Mouse (Mus musculus): ENCODE data around the gene Gm11042. TPM values are rescaled to one million over a fixed set of nuclear protein-coding genes. Genes with fewer than 3 reads are reported as not detected.

The Gm11042 gene
- polyA plus RNA-seq, 1 experiment, result not detected

DNA sequence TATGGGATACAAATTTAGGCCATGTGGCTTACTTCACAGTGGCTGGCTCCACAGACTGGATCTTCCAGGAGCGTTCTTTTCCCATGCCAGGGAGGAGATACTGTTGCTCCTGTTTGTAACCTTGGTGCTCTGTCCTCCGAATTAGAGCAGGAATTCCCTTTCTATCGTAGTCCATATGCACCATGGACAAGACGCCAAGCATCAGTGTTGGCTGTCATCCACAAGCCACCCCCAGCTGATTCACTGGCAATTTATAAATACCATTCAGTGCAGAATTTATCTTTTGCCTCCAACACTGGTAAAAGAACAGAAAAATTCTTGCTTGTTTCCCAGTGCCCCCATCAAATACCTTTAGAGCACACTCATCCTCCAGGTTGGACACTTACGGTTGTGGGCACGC lies 13.6 kb upstream of the Gm11042 start:
- H3K27ac ChIP-seq (ENCODE audit: insufficient read depth, low read depth, low read length), result no peak overlapping the region
- TF ChIP-seq CTCF (IDR thresholded peaks at IDR 0.05; ENCODE audit: low read depth, low read length) (no peak), POLR2A (IDR thresholded peaks at IDR 0.05; ENCODE audit: borderline replicate concordance, low read depth, low read length) (no peak)
- H3K4me3 ChIP-seq (ENCODE audit: insufficient read depth, low read length), result no peak overlapping the region
- no peaks in the 10 kb centered on the region for H3K4me1 ChIP-seq (ENCODE audit: control insufficient read depth, insufficient read depth, low read length)

GRCm38 (mm10) chr12:74326644-74327043 lies 10.4 kb upstream of the Gm11042 start:
- Histone ChIP-seq H3K4me1 (ENCODE audit: control insufficient read depth, insufficient read depth, low read length) (no peaks in the 10 kb centered on the region), H3K4me3 (ENCODE audit: insufficient read depth, low read length) (no peak overlapping the region), H3K27ac (ENCODE audit: insufficient read depth, low read depth, low read length) (no peak overlapping the region)
- TF ChIP-seq CTCF (IDR thresholded peaks at IDR 0.05; ENCODE audit: low read depth, low read length), result no peak
- no peak for TF ChIP-seq POLR2A (IDR thresholded peaks at IDR 0.05; ENCODE audit: borderline replicate concordance, low read depth, low read length)

DNA sequence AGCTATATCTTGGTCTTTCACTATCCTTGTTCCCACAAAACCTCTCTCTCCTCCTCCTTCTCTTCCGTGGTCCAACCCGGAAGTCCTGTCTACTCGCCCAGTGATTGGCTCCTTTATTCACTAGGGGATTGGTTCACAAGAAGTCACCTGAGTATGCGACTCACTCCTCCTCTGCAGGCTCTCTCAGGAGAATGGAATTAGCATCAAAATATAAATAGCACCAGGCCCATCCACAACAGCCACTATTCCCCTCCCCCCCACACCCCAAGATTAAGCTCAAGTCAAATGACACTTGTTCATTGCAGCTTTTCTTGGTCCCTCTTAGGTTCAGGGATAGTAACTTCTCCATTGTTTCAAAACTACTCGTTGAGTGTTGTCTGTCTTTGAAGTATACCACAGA lies 5.8 kb upstream of the Gm11042 start:
- Histone ChIP-seq H3K27ac (ENCODE audit: insufficient read depth, low read depth, low read length) (no peak overlapping the region), H3K4me1 (ENCODE audit: control insufficient read depth, insufficient read depth, low read length) (no peaks in the 10 kb centered on the region), H3K4me3 (ENCODE audit: insufficient read depth, low read length) (no peak overlapping the region)
- TF ChIP-seq CTCF (IDR thresholded peaks at IDR 0.05; ENCODE audit: low read depth, low read length) (no peak), POLR2A (IDR thresholded peaks at IDR 0.05; ENCODE audit: borderline replicate concordance, low read depth, low read length) (no peak)

DNA sequence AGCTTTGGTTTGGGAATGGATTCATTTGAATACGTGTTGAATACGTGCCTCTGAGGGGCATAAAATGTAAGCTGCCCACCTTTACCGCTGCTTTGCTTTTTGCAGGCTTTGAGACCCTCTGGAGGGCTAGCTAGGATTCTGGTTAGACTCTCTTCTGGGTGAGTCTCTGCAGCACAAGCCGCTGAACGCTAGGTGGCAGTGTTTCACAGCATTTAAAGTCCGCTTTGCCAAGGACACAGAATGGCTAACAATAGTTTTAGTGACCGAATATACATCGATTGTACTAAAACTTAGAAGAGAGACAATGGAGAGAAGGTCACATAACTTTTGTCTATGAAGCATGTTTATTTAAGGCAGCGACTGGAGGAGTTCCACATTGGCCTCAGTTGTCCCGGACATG lies 4.1 kb upstream of the Gm11042 start:
- H3K4me1 ChIP-seq (ENCODE audit: control insufficient read depth, insufficient read depth, low read length), result peaks cover 4% of the 10 kb centered on the region
- H3K4me3 ChIP-seq (ENCODE audit: insufficient read depth, low read length), result no peak overlapping the region
- TF ChIP-seq POLR2A (IDR thresholded peaks at IDR 0.05; ENCODE audit: borderline replicate concordance, low read depth, low read length) (no peak), CTCF (IDR thresholded peaks at IDR 0.05; ENCODE audit: low read depth, low read length) (peak; percentile 91)
- no peak overlapping the region for H3K27ac ChIP-seq (ENCODE audit: insufficient read depth, low read depth, low read length)

DNA sequence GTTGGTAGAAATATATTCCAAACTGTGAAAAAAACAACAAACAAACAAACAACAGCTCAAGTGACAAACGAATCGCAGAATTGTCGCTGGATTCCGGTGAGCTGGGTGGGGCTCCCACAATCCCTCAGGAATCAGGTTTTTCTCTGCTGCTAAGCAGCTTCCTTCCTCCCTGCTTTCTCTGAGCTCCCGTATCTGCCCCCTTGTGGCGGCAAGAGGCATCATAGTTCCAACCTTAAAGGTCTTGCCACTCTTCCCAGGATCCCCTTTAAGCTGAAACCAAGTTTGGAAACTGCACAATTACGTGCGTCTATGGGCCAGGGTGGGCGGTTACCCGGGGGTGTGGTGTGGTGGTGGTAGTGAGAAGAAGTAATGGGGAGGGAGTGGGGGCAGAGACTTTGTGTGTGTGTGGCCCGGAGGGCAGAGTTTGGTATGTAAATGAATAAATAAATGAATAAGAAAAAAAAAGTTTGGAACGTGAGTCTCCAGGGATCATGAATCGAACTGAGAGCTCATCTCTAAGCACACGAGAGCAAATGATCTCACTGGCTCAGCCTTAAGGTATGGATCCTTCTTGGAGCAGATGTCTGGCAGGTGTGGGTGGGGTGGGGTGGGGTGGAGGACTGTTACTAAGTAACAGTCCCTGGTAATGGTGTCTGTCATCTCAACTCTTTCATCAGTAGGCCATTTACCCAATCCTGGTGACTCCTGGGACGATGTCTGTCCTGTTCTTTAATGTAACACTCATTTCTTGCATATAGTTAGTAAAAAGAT lies 980 bp upstream of the Gm11042 start:
- Histone ChIP-seq H3K4me3 (ENCODE audit: insufficient read depth, low read length) (peak overlapping the region; percentile 65), H3K4me1 (ENCODE audit: control insufficient read depth, insufficient read depth, low read length) (peaks cover 9% of the 10 kb centered on the region), H3K27ac (ENCODE audit: insufficient read depth, low read depth, low read length) (no peak overlapping the region)
- peak; percentile 57 for TF ChIP-seq CTCF (IDR thresholded peaks at IDR 0.05; ENCODE audit: low read depth, low read length)
- no peak for TF ChIP-seq POLR2A (IDR thresholded peaks at IDR 0.05; ENCODE audit: borderline replicate concordance, low read depth, low read length)

GRCm38 (mm10) chr12:74315221-74315620 lies 973 bp downstream of the Gm11042 start:
- TF ChIP-seq CTCF (IDR thresholded peaks at IDR 0.05; ENCODE audit: low read depth, low read length), result no peak
- no peak for TF ChIP-seq POLR2A (IDR thresholded peaks at IDR 0.05; ENCODE audit: borderline replicate concordance, low read depth, low read length)
- no peak overlapping the region for H3K4me3 ChIP-seq (ENCODE audit: insufficient read depth, low read length)
- H3K27ac ChIP-seq (ENCODE audit: insufficient read depth, low read depth, low read length), result no peak overlapping the region
- peaks cover 9% of the 10 kb centered on the region for H3K4me1 ChIP-seq (ENCODE audit: control insufficient read depth, insufficient read depth, low read length)

- TF ChIP-seq CTCF (IDR thresholded peaks at IDR 0.05; ENCODE audit: low read depth, low read length), result no peak
- TF ChIP-seq POLR2A (IDR thresholded peaks at IDR 0.05; ENCODE audit: borderline replicate concordance, low read depth, low read length), result no peak
- Histone ChIP-seq H3K27ac (ENCODE audit: insufficient read depth, low read depth, low read length) (no peak overlapping the region), H3K4me3 (ENCODE audit: insufficient read depth, low read length) (no peak overlapping the region), H3K4me1 (ENCODE audit: control insufficient read depth, insufficient read depth, low read length) (peaks cover 9% of the 10 kb centered on the region)
These were observed 3.6 kb downstream of the Gm11042 start for GRCm38 (mm10) chr12:74312611-74313010.

- no peak overlapping the region for H3K27ac ChIP-seq (ENCODE audit: insufficient read depth, low read depth, low read length)
- H3K4me3 ChIP-seq (ENCODE audit: insufficient read depth, low read length), result no peak overlapping the region
- no peak for TF ChIP-seq POLR2A (IDR thresholded peaks at IDR 0.05; ENCODE audit: borderline replicate concordance, low read depth, low read length)
- TF ChIP-seq CTCF (IDR thresholded peaks at IDR 0.05; ENCODE audit: low read depth, low read length), result no peak
- H3K4me1 ChIP-seq (ENCODE audit: control insufficient read depth, insufficient read depth, low read length), result 0 out of 2 replicates have a peak, but pooled peaks cover 2% of the 10 kb centered on the region
These were observed 12.5 kb downstream of the Gm11042 start for GRCm38 (mm10) chr12:74303418-74304294.

GRCm38 (mm10) chr12:74301559-74301958 lies 14.6 kb downstream of the Gm11042 start:
- TF ChIP-seq CTCF (IDR thresholded peaks at IDR 0.05; ENCODE audit: low read depth, low read length) (no peak), POLR2A (IDR thresholded peaks at IDR 0.05; ENCODE audit: borderline replicate concordance, low read depth, low read length) (no peak)
- Histone ChIP-seq H3K27ac (ENCODE audit: insufficient read depth, low read depth, low read length) (no peak overlapping the region), H3K4me1 (ENCODE audit: control insufficient read depth, insufficient read depth, low read length) (0 out of 2 replicates have a peak, but pooled peaks cover 2% of the 10 kb centered on the region), H3K4me3 (ENCODE audit: insufficient read depth, low read length) (no peak overlapping the region)

DNA sequence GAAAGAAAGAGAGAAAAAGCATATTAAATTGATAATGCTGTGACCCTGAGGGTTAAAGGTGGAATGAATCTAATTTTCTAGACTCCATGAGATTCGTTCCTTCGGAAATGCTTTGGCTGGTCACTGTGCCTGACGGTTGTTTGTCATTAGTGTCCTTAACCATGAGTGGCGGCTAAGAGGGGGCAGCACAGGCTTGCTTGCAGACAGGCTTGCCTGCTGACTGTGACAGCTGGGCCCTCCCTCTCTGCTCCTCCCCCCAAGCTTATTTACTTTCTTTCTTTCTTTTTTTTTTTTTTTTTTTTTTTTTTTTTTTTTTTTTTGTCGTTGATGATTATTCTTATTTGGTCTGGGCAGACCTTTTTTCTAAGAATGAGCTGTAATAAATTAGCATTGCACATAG lies 19.8 kb downstream of the Gm11042 start:
- no peak for TF ChIP-seq POLR2A (IDR thresholded peaks at IDR 0.05; ENCODE audit: borderline replicate concordance, low read depth, low read length)
- no peak for TF ChIP-seq CTCF (IDR thresholded peaks at IDR 0.05; ENCODE audit: low read depth, low read length)
- H3K4me1 ChIP-seq (ENCODE audit: control insufficient read depth, insufficient read depth, low read length), result 0 out of 2 replicates have a peak, but pooled peaks cover under 1% of the 10 kb centered on the region
- no peak overlapping the region for H3K27ac ChIP-seq (ENCODE audit: insufficient read depth, low read depth, low read length)
- H3K4me3 ChIP-seq (ENCODE audit: insufficient read depth, low read length), result no peak overlapping the region
